Mouse (Mus musculus): ENCODE data around the gene Enpp5. TPM values are rescaled to one million over a fixed set of nuclear protein-coding genes. Genes with fewer than 3 reads are reported as not detected.

Gene Enpp5
- total RNA-seq, 4 experiments from 2014 or later = 57.2 to 102 (median 78.0) TPM

DNA sequence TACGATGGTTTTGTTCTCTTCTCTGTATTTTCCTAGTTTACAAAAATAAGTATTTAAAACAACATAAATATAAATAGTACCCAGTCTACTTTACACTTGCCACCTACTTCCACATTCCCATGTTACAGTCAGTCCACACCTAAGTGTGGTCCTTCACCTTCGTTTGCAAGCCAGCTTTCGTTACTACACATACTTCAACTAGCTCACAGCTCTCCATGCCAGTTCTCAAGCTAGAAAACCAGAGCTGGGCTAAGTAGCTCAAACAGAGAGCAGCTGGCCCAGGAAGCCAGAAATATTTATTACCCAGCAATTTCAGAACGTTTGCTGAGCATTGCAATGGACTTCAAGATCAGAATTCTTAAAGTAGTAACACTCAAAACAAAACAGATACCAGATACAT, 21.9 kb downstream of the Enpp5 start:
- DNase-seq = no peak

DNA sequence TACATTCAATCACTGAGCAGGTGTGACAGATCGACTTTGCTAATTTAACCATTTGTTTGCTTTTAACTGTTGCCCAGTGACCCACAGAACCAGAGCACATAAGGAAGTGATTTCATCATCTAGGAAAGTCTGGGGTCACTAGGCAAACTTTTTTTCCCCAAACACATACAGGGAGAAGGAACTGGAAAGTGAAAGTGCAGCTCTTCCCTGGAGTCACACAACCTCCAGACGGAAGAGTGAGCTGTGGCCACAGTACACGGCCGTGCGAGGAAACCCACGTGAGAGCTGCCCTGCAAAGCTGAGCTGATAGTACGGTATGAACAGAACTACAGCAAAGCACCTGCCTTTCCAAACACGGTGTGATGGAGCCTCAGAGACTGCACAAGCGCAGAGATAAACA, 22.3 kb downstream of the Enpp5 start:
- no peak for DNase-seq

GRCm38 (mm10) chr17:44101961-44102360, 23.3 kb downstream of the Enpp5 start:
- DNase-seq = no peak

DNA sequence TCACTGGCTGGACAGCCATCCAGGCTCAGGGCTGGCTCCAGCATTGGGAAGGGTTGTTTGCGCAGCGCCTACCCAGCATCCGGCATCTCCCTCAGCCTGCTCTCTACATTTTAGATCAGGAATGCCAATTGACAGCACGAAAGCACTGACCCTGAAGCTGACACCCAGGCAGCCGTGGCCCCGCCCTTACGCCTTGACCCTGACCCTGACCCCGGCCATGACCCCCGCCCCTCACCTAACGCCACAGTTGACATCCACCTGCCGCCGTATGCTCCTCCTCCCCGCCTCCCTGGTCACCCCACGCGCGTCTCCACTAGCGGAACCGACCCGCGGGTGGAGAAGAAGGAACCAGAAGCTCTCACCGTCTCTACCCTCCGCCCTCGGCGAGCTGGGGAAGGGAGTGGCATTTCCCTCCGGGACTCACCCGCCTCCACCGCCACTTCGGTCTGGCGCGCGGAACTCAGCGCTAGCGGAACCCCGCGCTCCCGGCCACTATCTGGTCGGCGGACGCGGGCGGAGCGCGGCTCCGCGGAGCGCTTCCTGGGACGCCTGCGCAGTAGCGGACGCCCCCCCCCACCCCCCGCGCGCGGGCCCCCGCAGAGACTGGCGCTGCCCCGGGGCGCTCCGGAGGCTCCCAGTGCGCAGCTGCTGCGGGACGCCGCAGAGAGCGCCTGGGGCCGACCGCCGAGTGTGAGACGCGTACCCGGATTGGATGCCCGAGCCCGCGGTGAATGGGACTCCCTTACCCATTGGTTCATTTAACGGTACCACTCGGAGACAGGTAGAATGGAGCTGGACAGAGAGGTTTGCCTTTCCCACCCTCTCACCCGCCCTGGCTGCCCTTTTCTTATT, 26.9 kb downstream of the Enpp5 start, which contains the start of gene Enpp4:
TSS of gene Enpp4 (minus strand) at position 523 of the 852 bp plus-strand sequence.
- DNase-seq = peak; percentile 86

DNA sequence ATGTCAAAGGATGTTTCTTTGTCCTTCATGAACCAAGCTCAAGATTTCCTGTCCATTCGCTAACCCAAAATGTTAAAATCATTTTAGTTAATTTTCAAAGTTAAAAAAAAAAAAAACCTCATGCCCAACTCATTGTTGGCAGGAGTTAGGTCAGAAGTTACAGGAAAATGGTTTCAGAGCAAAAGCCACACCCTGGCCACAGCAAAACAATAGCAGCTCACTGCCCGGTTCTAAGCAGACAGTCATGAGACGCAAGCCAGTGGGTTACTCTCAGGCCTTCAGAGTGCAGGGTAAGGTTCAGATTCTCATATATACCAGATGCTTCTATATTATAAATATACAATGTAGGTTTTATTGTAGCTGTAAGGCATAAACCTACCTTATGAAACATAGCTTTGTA, 29.7 kb downstream of the Enpp5 start:
- no peak for DNase-seq

DNA sequence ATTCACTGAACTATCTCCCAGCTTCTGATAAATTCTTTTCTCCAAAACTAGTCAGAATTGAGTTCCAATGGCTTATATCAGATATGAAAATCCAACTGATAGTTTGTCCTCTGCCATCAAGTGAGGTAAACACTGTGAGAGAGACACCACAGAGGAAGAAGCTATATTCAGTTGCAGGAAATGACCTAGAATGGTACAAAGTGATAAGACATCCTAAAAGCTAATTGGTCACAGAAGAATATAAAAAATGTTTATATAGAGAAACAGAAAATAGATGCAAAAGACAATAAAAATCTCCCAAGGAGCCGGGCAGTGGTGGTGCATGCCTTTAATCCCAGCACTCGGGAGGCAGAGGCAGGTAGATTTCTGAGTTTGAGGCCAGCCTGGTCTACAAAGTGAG, 38.0 kb downstream of the Enpp5 start:
- DNase-seq = no peak

- DNase-seq = no peak
Observed at GRCm38 (mm10) chr17:44117721-44118120, 39.1 kb downstream of the Enpp5 start.

- DNase-seq = no peak
Observed at GRCm38 (mm10) chr17:44118231-44118630, 39.6 kb downstream of the Enpp5 start.

DNA sequence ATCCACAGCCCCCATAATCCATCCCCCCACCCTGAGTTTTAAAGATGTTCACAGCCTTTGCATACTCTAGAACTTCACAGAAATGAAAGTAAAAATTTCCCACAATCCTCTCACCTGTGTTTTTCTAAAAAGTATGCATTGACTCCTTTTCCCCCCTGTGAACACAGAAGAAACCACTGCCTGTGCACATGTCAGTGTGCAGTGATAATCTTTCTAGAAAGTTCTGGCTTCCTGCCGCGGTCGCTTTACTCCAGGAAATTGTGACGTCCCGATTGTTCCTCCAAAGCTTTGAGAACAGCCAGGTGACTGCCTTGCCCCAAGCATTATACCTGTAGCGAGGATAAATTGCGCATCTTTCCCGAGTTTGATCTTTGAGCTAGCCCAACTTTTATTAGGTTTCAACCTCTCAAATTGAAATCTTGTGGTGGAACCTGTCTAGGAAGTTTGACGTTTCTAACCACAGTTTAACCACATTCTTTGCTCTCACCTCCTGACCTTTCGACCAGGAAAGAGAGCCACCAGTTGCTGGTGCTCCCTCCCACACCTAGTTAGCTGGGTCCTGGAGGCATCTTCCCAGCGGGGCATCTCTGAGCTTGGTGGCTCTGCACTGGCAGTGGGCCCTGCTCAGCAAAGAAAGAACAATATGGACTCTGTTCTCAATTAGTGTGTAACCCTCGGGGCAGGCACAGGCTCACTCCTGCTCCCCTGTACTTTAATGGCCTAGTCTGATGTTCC, 42.9 kb downstream of the Enpp5 start:
- no peak for DNase-seq

DNA sequence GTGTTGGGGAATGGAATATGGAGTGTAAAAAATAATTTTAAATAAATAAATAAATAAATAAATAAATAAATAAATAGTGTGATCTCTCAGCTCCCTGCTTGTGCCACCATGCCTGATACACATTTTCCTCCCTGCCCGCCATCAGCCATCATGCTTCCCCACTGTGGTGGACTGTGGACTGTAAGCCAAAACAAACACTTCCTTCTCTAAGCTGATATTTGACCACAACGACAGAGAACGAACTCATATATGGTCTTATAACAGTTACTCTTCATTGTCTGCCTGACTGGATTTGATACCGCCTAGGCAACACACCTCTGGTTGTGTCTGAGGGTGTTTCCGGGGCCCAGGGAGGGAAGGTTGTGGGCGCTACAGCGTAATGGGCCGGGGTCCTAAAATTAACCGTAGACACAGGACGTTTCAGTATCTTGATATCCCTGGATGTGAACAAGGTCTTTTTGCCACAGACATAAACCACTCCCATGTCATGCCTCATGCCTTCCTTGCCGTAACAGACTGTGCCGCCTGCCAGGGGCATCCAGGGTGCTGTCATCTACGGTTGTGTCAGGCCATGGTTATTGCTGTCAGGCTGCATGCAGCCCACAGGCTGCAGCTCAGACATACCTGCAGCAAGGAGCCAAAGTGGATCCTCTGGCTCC, 50.6 kb downstream of the Enpp5 start:
- DNase-seq = no peak

- peak; percentile 30 for DNase-seq
Observed at GRCm38 (mm10) chr17:44130429-44130828, 51.8 kb downstream of the Enpp5 start.

DNA sequence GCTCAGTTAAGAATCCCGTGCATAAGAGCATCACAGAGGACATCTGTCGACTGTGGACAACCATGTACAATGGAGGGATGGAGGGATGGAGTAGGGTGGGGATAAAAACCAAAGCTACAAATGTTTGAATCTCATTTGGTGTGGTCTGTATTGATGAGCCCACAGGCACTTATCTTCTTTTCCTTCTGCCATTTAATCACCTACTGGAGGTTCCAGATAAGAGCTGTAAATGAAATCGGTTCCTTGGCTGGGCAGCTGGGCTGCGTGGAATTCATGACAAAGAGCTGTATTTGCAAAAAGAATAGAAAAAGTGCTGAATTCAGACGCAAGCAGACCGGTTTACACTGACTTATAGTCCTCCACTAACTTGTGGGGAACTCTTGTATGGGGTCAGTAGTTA, 55.5 kb downstream of the Enpp5 start:
- DNase-seq = no peak

DNA sequence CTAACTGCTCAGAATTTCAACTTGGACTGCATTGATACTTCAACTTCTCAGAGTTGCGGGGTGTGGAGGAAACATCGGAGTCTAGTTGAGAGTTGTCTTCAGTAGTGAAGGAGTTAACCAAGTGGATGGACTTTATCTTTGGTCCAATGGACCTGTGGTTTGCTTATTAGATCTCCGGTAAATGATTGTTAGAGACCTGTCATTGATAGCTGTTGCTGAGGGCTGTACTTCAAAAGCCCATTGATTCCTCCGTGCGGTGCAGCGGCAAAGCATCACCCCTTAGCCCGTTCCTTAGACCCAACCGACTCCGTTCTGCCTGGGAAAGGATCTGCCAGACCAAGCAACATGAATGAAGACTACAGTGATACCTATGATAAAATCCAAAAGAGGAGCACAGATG, 55.9 kb downstream of the Enpp5 start:
- DNase-seq = no peak

- DNase-seq = no peak
Observed at GRCm38 (mm10) chr17:44136018-44136417, 57.4 kb downstream of the Enpp5 start.

Other genes with a start within 250 kb of the Enpp5 start
- 10 to 100 TPM; 13.4 to 19.0 (median 16.0) TPM for gene Enpp4, start 27.0 kb downstream of the Enpp5 start, total RNA-seq (2022)
- gene Clic5, start 109.8 kb downstream of the Enpp5 start, total RNA-seq (2022) = 10 to 100 TPM in 3 of 4 experiments, 1 to 10 TPM in 1; 9.6 to 20.2 (median 13.6) TPM